Mouse (Mus musculus) kidney, adult 2 months (tissue): ENCODE data around the gene Emcn.

Source experiments
- CTCF ChIP-seq: fragments of 200-500 bp; conservative IDR thresholded peaks from 2 replicates; pipeline ENCODE4 v1.5.1; 2011; ENCODE audit warnings: low read depth, mild to moderate bottlenecking, control low read depth, low read length, moderate library complexity, mixed read lengths; ENCODE audit not compliant: insufficient read depth, insufficient read length
- POLR2A ChIP-seq: fragments of 200-500 bp; IDR thresholded peaks from one replicate; pipeline ENCODE4 v1.6.1; 2011; ENCODE audit warnings: low read depth, low read length, control low read depth

DNA sequence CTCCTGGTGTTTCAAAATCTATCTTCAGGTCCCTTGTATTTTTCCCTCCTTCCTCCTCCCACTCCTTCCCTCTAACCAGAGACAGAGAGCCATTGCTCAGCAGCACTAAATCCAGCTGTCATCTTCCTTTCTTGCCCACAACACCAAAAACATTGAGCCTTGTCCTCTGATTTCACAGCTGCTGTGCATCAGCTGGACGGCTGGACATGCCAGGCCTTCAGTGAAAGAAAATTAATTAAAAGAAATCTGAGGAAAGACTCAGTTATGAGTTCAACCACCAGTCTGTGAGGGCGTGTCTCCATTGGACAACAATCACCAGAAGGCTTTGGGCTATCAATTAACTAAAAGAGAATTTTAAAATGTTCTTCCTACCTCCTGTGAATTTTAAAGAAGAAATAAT is 42.6 kb upstream of the Emcn start:
- TF ChIP-seq CTCF (no peak), POLR2A (no peak)
